Mouse (Mus musculus) embryonic fibroblast, embryonic 13.5 days (primary cell): Measurements from ENCODE around the gene Zfp821. TPM values are rescaled to one million over a fixed set of nuclear protein-coding genes. Genes with fewer than 3 reads are reported as not detected.

Experiments
- H3K27ac ChIP-seq: 2 replicates; pipeline ENCODE4 v1.5.1; 2012; ENCODE audit warnings: low read length, control low read depth, inconsistent platforms; ENCODE audit not compliant: insufficient read depth
- H3K4me1 ChIP-seq: 2 replicates; pipeline ENCODE4 v1.6.1; 2011; ENCODE audit warnings: low read length; ENCODE audit not compliant: control insufficient read depth, insufficient read depth
- H3K4me3 ChIP-seq: 2 replicates; pipeline ENCODE4 v1.5.1; 2011; ENCODE audit warnings: mild to moderate bottlenecking, control low read depth, low read length; ENCODE audit not compliant: insufficient read depth
- CTCF ChIP-seq: IDR thresholded peaks from 2 replicates; pipeline ENCODE4 v1.5.1; 2011; ENCODE audit warnings: mild to moderate bottlenecking, control low read depth, low read length, moderate library complexity, borderline replicate concordance; ENCODE audit not compliant: insufficient read depth
- POLR2A ChIP-seq: IDR thresholded peaks from 2 replicates; pipeline ENCODE4 v1.6.1; 2011; ENCODE audit warnings: low read depth, mild to moderate bottlenecking, control low read depth, low read length, moderate library complexity
- polyA plus RNA-seq: library from polyadenylated mRNA; stranded (reverse); fragments of >200 nt; gene quantifications from 2 replicates; pipeline ENCODE4 v1.2.4, GENCODE M21; 2011; ENCODE audit warnings: low read depth; ENCODE audit not compliant: missing spikeins, insufficient read length

Zfp821 gene
- polyA plus RNA-seq, 1 experiment, result 14.6 TPM

DNA sequence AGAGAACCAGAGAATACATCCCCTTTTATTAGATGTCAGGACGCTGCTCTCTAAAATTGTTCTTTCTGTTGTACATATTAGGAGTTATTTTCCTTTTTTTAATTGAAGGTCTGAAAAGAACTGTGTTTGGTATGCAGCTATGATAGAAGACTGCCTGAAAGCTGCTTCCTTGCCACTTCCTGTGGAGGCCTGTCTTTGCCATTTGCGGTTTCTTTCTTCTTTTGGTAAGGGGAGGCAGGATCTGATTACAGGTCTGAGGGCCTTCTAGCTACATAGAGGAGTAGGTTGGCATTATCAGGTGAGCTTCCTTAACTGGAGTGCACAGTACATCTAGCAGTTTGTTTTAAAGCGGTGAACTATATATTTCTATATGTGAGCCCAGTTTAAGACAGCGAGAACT lies 2.6 kb downstream of the Zfp821 start:
- Histone ChIP-seq H3K4me1 (peaks cover 4% of the 10 kb centered on the region; the same call in 1 of the 2 replicates), H3K27ac (no peak overlapping the region), H3K4me3 (no peak overlapping the region)
- TF ChIP-seq POLR2A, result no peak
- TF ChIP-seq CTCF, result no peak

DNA sequence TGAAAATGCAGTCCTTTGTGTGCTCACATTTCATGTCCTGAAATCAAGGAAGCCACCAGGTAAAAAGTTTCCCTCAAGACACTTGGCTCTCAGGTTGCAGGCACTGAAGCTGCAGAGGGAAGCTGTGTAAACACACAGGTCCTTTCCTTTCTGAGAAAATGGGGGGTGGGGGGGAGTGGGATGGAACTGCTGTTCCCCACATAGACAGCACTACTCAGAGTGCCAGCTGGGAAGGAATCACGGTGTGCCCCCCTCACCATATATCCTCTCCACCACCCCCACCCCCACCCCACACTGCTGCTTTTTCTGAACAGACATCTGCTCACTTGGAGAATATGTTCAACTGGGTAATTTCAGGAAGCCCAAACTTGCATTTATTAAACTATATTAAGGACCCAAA lies 7.2 kb downstream of the Zfp821 start:
- TF ChIP-seq CTCF (no peak), POLR2A (no peak)
- no peaks in the 10 kb centered on the region for H3K4me1 ChIP-seq
- no peak overlapping the region for H3K27ac ChIP-seq
- H3K4me3 ChIP-seq, result no peak overlapping the region

DNA sequence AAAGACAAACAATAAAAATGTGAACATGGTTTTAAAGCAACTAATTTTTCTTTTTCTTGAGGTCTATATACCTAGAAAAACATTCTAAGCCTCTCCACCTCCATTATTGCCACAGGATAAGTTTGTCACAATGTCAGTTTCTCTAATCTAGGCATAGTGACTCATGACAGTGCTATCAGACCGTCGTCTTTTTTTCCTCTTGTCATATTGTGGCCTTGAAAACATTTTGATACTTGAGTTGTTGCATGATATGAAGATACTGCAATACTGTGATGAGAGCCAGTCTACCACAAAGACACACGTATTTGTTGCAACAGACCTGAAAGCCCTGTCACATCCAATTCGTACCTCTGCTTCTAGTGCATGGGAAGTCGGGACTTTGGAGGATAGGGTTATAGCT lies 9.6 kb downstream of the Zfp821 start:
- Histone ChIP-seq H3K4me1 (no peaks in the 10 kb centered on the region), H3K27ac (no peak overlapping the region), H3K4me3 (no peak overlapping the region)
- TF ChIP-seq POLR2A (no peak), CTCF (no peak)

DNA sequence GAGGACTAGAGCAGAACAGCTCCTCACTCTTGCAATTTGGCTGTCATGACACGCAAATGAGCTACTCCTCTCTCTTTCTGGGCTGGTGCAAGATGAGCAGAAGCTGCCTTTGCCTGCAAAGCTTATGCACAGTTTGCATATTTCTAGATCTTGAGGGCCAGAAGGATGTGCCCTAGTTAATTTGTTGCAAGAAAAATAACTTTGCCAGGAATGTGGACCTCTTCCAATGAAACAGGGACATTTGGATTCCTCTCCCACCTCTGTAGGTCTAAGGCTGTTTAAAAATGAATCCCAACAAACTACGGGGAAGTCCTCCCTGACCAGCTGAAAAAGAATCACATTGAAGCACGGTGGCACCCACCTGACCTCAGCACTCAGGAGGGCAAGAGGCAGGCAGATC lies 19.8 kb downstream of the Zfp821 start:
- TF ChIP-seq POLR2A (no peak), CTCF (no peak)
- H3K4me3 ChIP-seq, result no peak overlapping the region
- no peak overlapping the region for H3K27ac ChIP-seq
- no peaks in the 10 kb centered on the region for H3K4me1 ChIP-seq

DNA sequence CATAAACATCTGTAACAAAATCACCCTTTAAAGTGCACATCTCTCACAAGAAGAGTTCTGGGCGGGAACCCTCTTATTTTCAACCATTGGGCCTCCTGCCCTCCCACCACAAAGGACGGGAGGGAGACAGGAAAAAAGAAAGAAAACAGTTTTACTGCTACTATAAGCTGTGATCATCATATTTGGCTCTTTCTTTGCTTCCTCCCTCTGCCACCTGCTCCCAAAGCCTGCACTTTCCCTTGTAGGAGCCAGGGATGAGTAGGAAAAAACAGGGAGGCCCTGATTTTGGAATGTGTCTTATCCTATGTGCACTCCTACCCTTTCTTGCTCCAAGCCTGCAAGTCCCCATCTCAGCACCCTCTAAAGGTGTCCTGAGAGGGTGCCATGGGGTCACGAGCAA lies 25.7 kb downstream of the Zfp821 start:
- H3K4me3 ChIP-seq, result no peak overlapping the region
- no peaks in the 10 kb centered on the region for H3K4me1 ChIP-seq
- no peak for TF ChIP-seq CTCF
- TF ChIP-seq POLR2A, result no peak
- no peak overlapping the region for H3K27ac ChIP-seq

DNA sequence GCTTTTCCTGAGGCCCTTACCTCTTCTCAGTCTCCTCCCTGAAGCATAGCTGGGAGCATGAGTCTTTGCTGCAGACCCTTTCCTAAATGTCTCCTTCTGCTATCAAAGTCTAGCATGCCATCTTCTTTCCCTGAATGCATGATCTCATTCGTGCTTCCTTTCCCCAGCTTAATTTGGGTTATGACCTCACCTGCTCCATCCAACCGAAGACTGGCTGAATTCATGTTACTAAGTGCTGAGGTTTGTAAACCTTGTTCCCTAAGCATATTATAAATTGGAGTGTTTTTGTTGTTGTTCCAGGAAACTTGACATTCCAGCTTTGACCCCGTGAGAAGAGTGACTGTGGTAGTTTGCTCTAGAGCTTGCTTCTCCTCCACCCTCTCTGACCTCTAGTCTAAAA lies 28.7 kb downstream of the Zfp821 start:
- no peak for TF ChIP-seq POLR2A
- no peak for TF ChIP-seq CTCF
- H3K27ac ChIP-seq, result no peak overlapping the region
- H3K4me1 ChIP-seq, result peaks cover 4% of the 10 kb centered on the region; the same call in 1 of the 2 replicates
- no peak overlapping the region for H3K4me3 ChIP-seq

DNA sequence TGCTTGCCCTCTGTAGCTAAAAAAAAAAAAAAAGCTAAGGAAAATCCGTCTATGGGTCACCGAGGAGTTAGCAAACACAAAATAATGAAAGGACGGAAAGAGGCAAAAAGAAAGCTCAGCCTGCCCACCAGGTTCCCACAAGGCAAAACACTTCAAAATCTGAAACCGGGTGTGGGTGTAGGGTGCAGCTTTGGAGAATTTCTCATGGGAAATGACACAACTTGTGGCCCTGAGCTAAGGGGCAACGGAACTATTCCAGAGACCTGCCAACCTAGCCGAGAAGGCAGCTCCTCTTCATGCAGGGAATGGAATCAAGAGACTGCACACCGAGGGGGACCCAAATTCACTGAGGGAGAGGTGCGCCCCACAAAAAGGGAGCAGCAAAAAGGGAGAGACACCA lies 31.5 kb downstream of the Zfp821 start:
- Histone ChIP-seq H3K27ac (no peak overlapping the region), H3K4me1 (peaks cover 4% of the 10 kb centered on the region; the same call in 1 of the 2 replicates), H3K4me3 (peak overlapping the region; percentile 72)
- TF ChIP-seq CTCF (no peak), POLR2A (no peak)

DNA sequence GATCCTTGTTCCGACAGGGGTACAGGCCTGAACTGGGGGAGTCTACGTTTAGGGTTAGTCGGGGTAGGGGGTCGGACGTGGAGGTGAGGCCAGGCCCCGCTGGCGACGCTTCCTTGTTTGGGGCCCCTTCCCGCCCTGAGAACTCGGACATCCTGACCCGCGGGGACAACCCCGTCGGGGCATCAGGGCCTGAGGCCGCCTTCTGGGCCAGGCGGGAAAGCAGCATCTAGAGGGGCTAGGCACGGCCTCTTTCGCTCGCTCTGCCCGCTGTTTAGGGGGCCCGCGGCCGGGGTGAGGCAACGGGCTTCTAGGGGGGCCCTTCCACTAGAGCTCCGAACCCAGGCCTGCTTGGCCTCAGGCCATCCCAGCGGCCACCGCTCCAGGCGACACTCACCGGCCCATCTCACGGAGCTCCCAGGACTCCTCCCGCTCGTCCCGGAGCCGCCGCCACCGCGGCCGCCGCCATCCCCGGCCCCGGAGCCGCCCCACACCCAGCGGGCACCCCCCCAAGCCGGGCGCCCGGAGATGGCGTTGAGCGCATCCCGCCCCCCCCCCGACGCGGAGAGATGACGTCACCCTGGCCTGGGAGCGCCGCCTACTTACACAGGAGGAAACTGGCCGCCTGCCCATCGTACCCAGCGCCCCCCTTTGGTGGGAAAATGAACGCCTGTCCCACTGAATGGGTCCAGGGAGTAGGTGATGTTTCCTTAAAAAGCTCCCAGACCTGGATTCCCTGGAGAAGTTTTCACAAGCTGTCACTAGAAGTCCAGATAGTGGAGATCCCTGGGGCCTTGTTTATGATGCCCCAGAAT lies 32.1 kb downstream of the Zfp821 start, which contains the start of gene Atxn1l:
Gene Atxn1l (minus strand): TSS at position 503 of the 812 bp plus-strand sequence.
- peak within 1 kb of the TSS; percentile 72 for H3K4me3 ChIP-seq
- H3K27ac ChIP-seq, result 0 out of 2 replicates have a peak within 1 kb of the TSS, but pooled peaks have one; percentile 16
- TF ChIP-seq POLR2A (peak; percentile 31; the same call in 1 of the 2 replicates), CTCF (peak; percentile 39; the same call in 1 of the 2 replicates)
- H3K4me1 ChIP-seq, result peaks cover 4% of the 10 kb centered on the region; the same call in 1 of the 2 replicates

DNA sequence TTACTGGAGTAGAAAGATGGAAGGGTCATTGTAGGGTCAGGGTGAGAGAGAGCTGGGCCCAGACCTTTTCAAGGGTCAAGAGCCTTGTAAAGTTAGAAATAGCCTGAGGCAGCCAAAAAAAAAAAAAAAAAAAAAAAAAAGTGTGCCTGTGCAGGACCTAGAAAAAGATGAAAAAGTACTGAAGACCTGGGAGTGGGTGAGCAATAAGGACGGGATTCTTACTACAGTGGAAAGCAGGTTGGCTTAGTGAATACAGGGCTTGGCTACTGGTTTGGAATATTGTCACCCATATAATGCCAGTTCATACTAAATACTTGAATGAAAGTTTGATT lies 32.7 kb downstream of the Zfp821 start:
- Histone ChIP-seq H3K4me1 (peaks cover 4% of the 10 kb centered on the region; the same call in 1 of the 2 replicates), H3K4me3 (no peak overlapping the region), H3K27ac (no peak overlapping the region)
- no peak for TF ChIP-seq POLR2A
- no peak for TF ChIP-seq CTCF

DNA sequence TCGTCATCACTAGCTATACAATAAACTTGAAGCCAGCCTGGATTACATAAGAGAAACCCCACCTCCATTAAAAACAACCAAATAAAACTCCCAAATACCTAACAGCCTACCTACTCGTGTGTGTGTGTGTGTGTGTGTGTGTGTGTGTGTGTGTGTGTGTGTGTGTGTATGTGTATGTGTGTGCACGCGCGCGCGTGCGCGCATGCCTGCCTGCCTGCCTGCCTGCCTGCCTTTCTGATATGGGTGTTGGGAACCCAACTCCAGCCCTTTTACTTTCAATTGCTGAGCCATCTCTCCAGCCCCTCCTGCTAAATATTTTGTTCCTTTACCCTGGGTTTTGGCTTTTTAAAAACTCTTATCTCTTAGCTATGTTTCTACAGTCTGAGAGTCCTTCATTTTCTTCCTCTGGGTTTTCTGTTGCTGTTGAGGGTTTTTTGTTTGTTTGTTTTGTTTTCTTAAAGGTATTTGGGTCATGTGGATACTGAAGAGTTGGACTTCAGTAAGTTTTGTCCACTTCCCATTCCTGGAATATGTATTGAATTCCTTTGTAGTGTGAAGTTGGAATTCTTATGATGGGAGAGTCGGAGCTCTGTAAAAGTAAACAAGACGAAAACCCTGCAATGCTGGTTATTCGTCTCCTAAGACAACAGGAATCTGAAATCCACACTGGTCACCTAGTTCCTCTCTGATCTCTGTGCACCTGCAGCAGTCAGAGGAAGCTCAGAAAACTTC lies 42.3 kb downstream of the Zfp821 start:
- Histone ChIP-seq H3K27ac (no peak overlapping the region), H3K4me3 (no peak overlapping the region), H3K4me1 (peaks cover 5% of the 10 kb centered on the region)
- TF ChIP-seq CTCF, result no peak
- TF ChIP-seq POLR2A, result no peak
